Mouse (Mus musculus) T-helper 17 cell (primary cell): ENCODE measurements around the gene Srd5a1.

Experiments
- in situ Hi-C, 2 experiments: fragments of 300-600 bp; cut with MboI, MseI; formaldehyde crosslinking; loops; 1 replicate in 1 of 2; 2 replicates in 1 of 2; pipeline ENCODE4 v1.15.1; 2025; ENCODE audit warnings: high pct_unique_total_duplicates in 2 of 2

Gene Srd5a1

GRCm38 (mm10) chr13:69624510-69624909, 13.3 kb upstream of the Srd5a1 start:
- in situ Hi-C loops: loop anchor here in 1 of 2 experiments (25.0 kb wide), 1 partner anchor 1037 kb away; the partner anchor contains the start of genes 1700001L19Rik, Fastkd3 and Mtrr

- in situ Hi-C loops: loop anchor here in 1 of 2 experiments (25.0 kb wide), 1 partner anchor 1037 kb away; the partner anchor contains the start of genes 1700001L19Rik, Fastkd3 and Mtrr
Measured at GRCm38 (mm10) chr13:69623843-69624242, 12.6 kb upstream of the Srd5a1 start.

GRCm38 (mm10) chr13:69616716-69617115, 5.5 kb upstream of the Srd5a1 start:
- in situ Hi-C loops: loop anchor here in 1 of 2 experiments (5.0 to 25.0 kb wide), 2 partner anchors 36 to 1029 kb away; partner anchors contain the start of genes 1700001L19Rik, Fastkd3 and Mtrr

GRCm38 (mm10) chr13:69612175-69612544, 918 bp upstream of the Srd5a1 start:
- in situ Hi-C loops: loop anchor here (5.0 to 25.0 kb wide), 4 partner anchors 75 to 1025 kb away; partner anchors contain the start of genes 1700001L19Rik (in 1 of the 2), Fastkd3 (in 1 of the 2) and Mtrr (in 1 of the 2)

GRCm38 (mm10) chr13:69610751-69611397, 368 bp downstream of the Srd5a1 start:
- in situ Hi-C loops: loop anchor here (5.0 to 25.0 kb wide), 4 partner anchors 74 to 1024 kb away; partner anchors contain the start of genes 1700001L19Rik (in 1 of the 2), Fastkd3 (in 1 of the 2) and Mtrr (in 1 of the 2)

- in situ Hi-C loops: loop anchor here in 1 of 2 experiments (25.0 kb wide), 1 partner anchor 1021 kb away; the partner anchor contains the start of genes 1700001L19Rik, Fastkd3 and Mtrr
Measured at GRCm38 (mm10) chr13:69608734-69609133, 2.5 kb downstream of the Srd5a1 start.

GRCm38 (mm10) chr13:69604670-69605069, 6.6 kb downstream of the Srd5a1 start:
- in situ Hi-C loops: loop anchor here in 1 of 2 experiments (25.0 kb wide), 1 partner anchor 1017 kb away; the partner anchor contains the start of genes 1700001L19Rik, Fastkd3 and Mtrr

- in situ Hi-C loops: loop anchor here in 1 of 2 experiments (25.0 kb wide), 1 partner anchor 1014 kb away; the partner anchor contains the start of genes 1700001L19Rik, Fastkd3 and Mtrr
Measured at GRCm38 (mm10) chr13:69601321-69601720, 9.9 kb downstream of the Srd5a1 start.

GRCm38 (mm10) chr13:69600863-69601262, 10.4 kb downstream of the Srd5a1 start:
- in situ Hi-C loops: loop anchor here in 1 of 2 experiments (25.0 kb wide), 1 partner anchor 1014 kb away; the partner anchor contains the start of genes 1700001L19Rik, Fastkd3 and Mtrr

- in situ Hi-C loops: no loop called here
Measured at GRCm38 (mm10) chr13:69598867-69599266, 12.4 kb downstream of the Srd5a1 start.

GRCm38 (mm10) chr13:69596515-69596914, 14.7 kb downstream of the Srd5a1 start:
- in situ Hi-C loops: no loop called here

GRCm38 (mm10) chr13:69595911-69596310, 15.3 kb downstream of the Srd5a1 start:
- in situ Hi-C loops: no loop called here

- in situ Hi-C loops: no loop called here
Measured at GRCm38 (mm10) chr13:69594577-69595256, 16.5 kb downstream of the Srd5a1 start.

- in situ Hi-C loops: no loop called here
Measured at GRCm38 (mm10) chr13:69593453-69593852, 17.8 kb downstream of the Srd5a1 start.

- in situ Hi-C loops: no loop called here
Measured at GRCm38 (mm10) chr13:69592226-69592625, 19.0 kb downstream of the Srd5a1 start.

- in situ Hi-C loops: no loop called here
Measured at GRCm38 (mm10) chr13:69591338-69591737, 19.9 kb downstream of the Srd5a1 start.

- in situ Hi-C loops: no loop called here
Measured at GRCm38 (mm10) chr13:69588263-69588662, 23.0 kb downstream of the Srd5a1 start.

GRCm38 (mm10) chr13:69587849-69588248, 23.4 kb downstream of the Srd5a1 start:
- in situ Hi-C loops: no loop called here

GRCm38 (mm10) chr13:69586337-69586736, 24.9 kb downstream of the Srd5a1 start:
- in situ Hi-C loops: no loop called here

- in situ Hi-C loops: no loop called here
Measured at GRCm38 (mm10) chr13:69585828-69586227, 25.4 kb downstream of the Srd5a1 start.

GRCm38 (mm10) chr13:69583591-69583990, 27.7 kb downstream of the Srd5a1 start:
- in situ Hi-C loops: no loop called here

GRCm38 (mm10) chr13:69582411-69582810, 28.8 kb downstream of the Srd5a1 start:
- in situ Hi-C loops: no loop called here
